ENCODE assay signal across 29 mouse cellular contexts in the genomic region with DNA sequence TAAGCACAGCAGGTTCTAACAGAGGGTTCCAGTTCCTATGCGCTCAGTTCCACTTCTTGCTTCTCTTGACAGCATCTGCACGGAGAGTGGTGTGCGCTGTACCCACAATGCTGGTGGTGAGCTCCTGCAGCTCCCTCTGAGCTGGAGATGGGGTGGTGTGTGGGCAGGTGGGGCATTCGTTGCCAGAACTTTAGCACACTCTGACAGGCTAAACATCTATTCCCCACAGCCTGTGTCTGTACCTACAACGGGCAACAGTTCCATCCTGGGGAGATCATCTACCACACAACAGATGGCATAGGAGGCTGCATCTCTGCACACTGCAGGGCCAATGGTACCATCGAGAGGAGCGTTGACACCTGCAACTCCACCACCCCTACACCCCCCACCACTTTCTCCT. TPM values are rescaled to one million over a fixed set of nuclear protein-coding genes. Genes with fewer than 3 reads are reported as not detected.
A peak's percentile ranks its signal among the peaks of the same experiment; 100 is the strongest.
DNase-seq lines count a peak whose midpoint lies in the region; ATAC-seq and TF ChIP-seq lines count a peak whose summit lies in the region.
"Had no signal": no experiment of that assay in that cellular context is flagged by ENCODE, and none has a peak within 500 bp of the region (broad histone marks: within the 10 kb centered on the region; RNA-seq: fewer than 3 reads in every experiment).

No protein-coding gene starts in this region.

- intact Hi-C loops in left cerebral cortex, postnatal 14 days (cut with DNase I), result no loop called here
- intact Hi-C loops in heart, postnatal 10 days (cut with DNase I), result no loop called here

- no peaks in the 10 kb centered on the region for H3K36me3 ChIP-seq in forebrain, embryonic 15.5 days
- H3K36me3 ChIP-seq in forebrain, postnatal 0 days (ENCODE audit: insufficient read depth), result no peaks in the 10 kb centered on the region
- H3K36me3 ChIP-seq: embryonic facial prominence, embryonic 10.5 days; heart, embryonic 12.5 days; hindbrain, embryonic 15.5 days; intestine, embryonic 15.5 days; lung, embryonic 15.5 days; midbrain, embryonic 12.5 days; neural tube, embryonic 12.5 days had no signal

- no peaks in the 10 kb centered on the region for H3K9me3 ChIP-seq in forebrain, embryonic 15.5 days
- H3K9me3 ChIP-seq in forebrain, postnatal 0 days (ENCODE audit: low read length), result no peaks in the 10 kb centered on the region
- H3K9me3 ChIP-seq: embryonic facial prominence, embryonic 10.5 days; forebrain, embryonic 13.5 days; heart, embryonic 12.5 days; hindbrain, embryonic 15.5 days; intestine, embryonic 15.5 days; lung, embryonic 15.5 days; midbrain, embryonic 12.5 days; neural tube, embryonic 12.5 days had no signal

- peak; percentile 91 for DNase-seq in brain, adult 2 months (ENCODE audit: low read depth, low spot score)
- peak; percentile 25 to 35 for DNase-seq in frontal cortex, postnatal 14 days (ENCODE audit: low spot score in 2 of 2)
- DNase-seq in layer of hippocampus, adult 9-10 months (ENCODE audit: low spot score), result peak; percentile 15
- peak; percentile 49 to 69 for DNase-seq in left cerebral cortex, postnatal 14 days (ENCODE audit: low spot score in 2 of 2)
- DNase-seq in heart, postnatal 10 days, result no peak
- no peak for DNase-seq in kidney, adult 11 months
- DNase-seq in forebrain, postnatal 0 days, result no peak
- DNase-seq: cerebellum, adult 2 months; gastrocnemius, postnatal 10 days; heart, adult 11 months; heart, postnatal 36 days; thymus, postnatal 25 days had no signal

- no peak for TF ChIP-seq CTCF in forebrain, postnatal 0 days (IDR thresholded peaks at IDR 0.05; ENCODE audit: low read depth)

- no peak overlapping the region for H3K27ac ChIP-seq in forebrain, embryonic 15.5 days (replicated peaks)
- no peak overlapping the region for H3K27ac ChIP-seq in forebrain, postnatal 0 days (ENCODE audit: low read depth, low read length)
- H3K27ac ChIP-seq: embryonic facial prominence, embryonic 10.5 days; forebrain, embryonic 13.5 days; hindbrain, embryonic 15.5 days; intestine, embryonic 15.5 days; liver, embryonic 14.5 days; lung, embryonic 15.5 days; macrophage; midbrain, embryonic 12.5 days; neural tube, embryonic 12.5 days; stomach, postnatal 0 days had no signal

- H3K27me3 ChIP-seq in forebrain, embryonic 15.5 days, result no peaks in the 10 kb centered on the region
- H3K27me3 ChIP-seq in forebrain, postnatal 0 days (ENCODE audit: insufficient read depth, low read length), result no peaks in the 10 kb centered on the region
- H3K27me3 ChIP-seq: forebrain, embryonic 13.5 days; hindbrain, embryonic 15.5 days; intestine, embryonic 15.5 days; lung, embryonic 15.5 days; midbrain, embryonic 12.5 days; neural tube, embryonic 12.5 days had no signal

- no peak overlapping the region for H3K4me2 ChIP-seq in forebrain, embryonic 15.5 days (replicated peaks)
- H3K4me2 ChIP-seq in forebrain, postnatal 0 days (ENCODE audit: low read depth), result no peak overlapping the region
- H3K4me2 ChIP-seq: forebrain, embryonic 13.5 days; heart, embryonic 12.5 days; hindbrain, embryonic 15.5 days; intestine, embryonic 15.5 days; lung, embryonic 15.5 days; midbrain, embryonic 12.5 days; neural tube, embryonic 12.5 days had no signal

- ATAC-seq in forebrain, embryonic 15.5 days (replicated peaks), result no peak
- ATAC-seq in forebrain, postnatal 0 days, result no peak
- ATAC-seq: forebrain, embryonic 13.5 days; intestine, embryonic 15.5 days had no signal

- no peak overlapping the region for H3K9ac ChIP-seq in forebrain, embryonic 15.5 days (replicated peaks)
- H3K9ac ChIP-seq in forebrain, postnatal 0 days, result no peak overlapping the region
- H3K9ac ChIP-seq: forebrain, embryonic 13.5 days; heart, embryonic 12.5 days; hindbrain, embryonic 15.5 days; intestine, embryonic 15.5 days; liver, embryonic 14.5 days; lung, embryonic 15.5 days; midbrain, embryonic 12.5 days; neural tube, embryonic 12.5 days had no signal

- H3K4me3 ChIP-seq in forebrain, embryonic 15.5 days, result no peak overlapping the region
- H3K4me3 ChIP-seq in forebrain, postnatal 0 days (ENCODE audit: low read depth, low read length), result no peak overlapping the region
- H3K4me3 ChIP-seq: embryonic facial prominence, embryonic 10.5 days; forebrain, embryonic 13.5 days; heart, embryonic 12.5 days; hindbrain, embryonic 15.5 days; intestine, embryonic 15.5 days; lung, embryonic 15.5 days; midbrain, embryonic 12.5 days; neural tube, embryonic 12.5 days had no signal

- no peaks in the 10 kb centered on the region for H3K4me1 ChIP-seq in forebrain, embryonic 15.5 days
- no peaks in the 10 kb centered on the region for H3K4me1 ChIP-seq in forebrain, postnatal 0 days (ENCODE audit: insufficient read depth)
- H3K4me1 ChIP-seq: embryonic facial prominence, embryonic 10.5 days; forebrain, embryonic 13.5 days; heart, embryonic 12.5 days; hindbrain, embryonic 15.5 days; intestine, embryonic 15.5 days; lung, embryonic 15.5 days; midbrain, embryonic 12.5 days; neural tube, embryonic 12.5 days had no signal

- 86% methylated on average over 7 of the region's 7 CpGs for WGBS in forebrain, embryonic 15.5 days
- WGBS in forebrain, postnatal 0 days, result 89% methylated on average over 7 of the region's 7 CpGs

RNA-seq across cellular contexts. Expression of a gene that starts 16.6 kb away (rescaled TPM):
- not detected for total RNA-seq in left cerebral cortex, postnatal 14 days (2021)
- not detected for total RNA-seq in heart, postnatal 10 days (2021)
- polyA plus RNA-seq in forebrain, embryonic 15.5 days (2015; fragmentation: Nextera tagmentation; extraction: Ambion mirVana), result not detected in 2 replicates
- total RNA-seq in forebrain, postnatal 0 days (2014; rRNA removed), result not detected in 2 replicates
- polyA plus RNA-seq in forebrain, postnatal 0 days (2015; fragmentation: Nextera tagmentation; extraction: Ambion mirVana), result not detected in 2 replicates
- total RNA-seq: adrenal gland, adult 18-20 months; adrenal gland, postnatal 4 days; common myeloid progenitor, adult 5-6 weeks; gastrocnemius, postnatal 10 days; heart, postnatal 36 days had no signal
- polyA plus RNA-seq: cerebellum, adult 2 months; embryonic facial prominence, embryonic 10.5 days; forebrain, embryonic 13.5 days; heart, embryonic 12.5 days; hindbrain, embryonic 15.5 days; intestine, embryonic 15.5 days; kidney, embryonic 16.5 days; liver, embryonic 14.5 days; macrophage; midbrain, embryonic 12.5 days; neural tube, embryonic 12.5 days had no signal

RNA-seq across cellular contexts. Expression of a gene that starts 33.5 kb away (rescaled TPM):
- total RNA-seq in left cerebral cortex, postnatal 14 days (2021), result not detected
- total RNA-seq in heart, postnatal 10 days (2021), result under 1 TPM in 1 of 2 experiments, not detected in 1; 0.38 TPM
- polyA plus RNA-seq in forebrain, embryonic 15.5 days (2015; fragmentation: Nextera tagmentation; extraction: Ambion mirVana), result 0.04 and 0.05 TPM in 2 replicates
- under 0.01 TPM in 1 of 2 replicates, not detected in the other for total RNA-seq in forebrain, postnatal 0 days (2014; rRNA removed)
- polyA plus RNA-seq in forebrain, postnatal 0 days (2015; fragmentation: Nextera tagmentation; extraction: Ambion mirVana), result 0.01 TPM in 1 of 2 replicates, not detected in the other
- total RNA-seq: adrenal gland, adult 18-20 months; adrenal gland, postnatal 4 days; heart, postnatal 36 days had no signal
- polyA plus RNA-seq: cerebellum, adult 2 months; large intestine, adult 2 months; liver, embryonic 14.5 days; macrophage had no signal

Comparison
In these comparisons a context has a peak if more than half of its experiments do, and no peak if none do; other contexts are left out.
1. DNase-seq: peak in brain, adult 2 months (single experiment), frontal cortex, postnatal 14 days (2 of 2), layer of hippocampus, adult 9-10 months (single experiment) and left cerebral cortex, postnatal 14 days (2 of 2); none in heart, postnatal 10 days (0 of 2), kidney, adult 11 months (single experiment) and forebrain, postnatal 0 days (single experiment).